Mouse (Mus musculus) megakaryocyte, embryonic 14.5 days (primary cell): ENCODE results near the gene Gm13057.

Experiments used
- FLI1 ChIP-seq: IDR thresholded peaks from 2 replicates; pipeline ENCODE4 v1.6.1; 2012; ENCODE audit warnings: low read length, inconsistent platforms, mixed read lengths
- GATA1 ChIP-seq: IDR thresholded peaks from 3 replicates; pipeline ENCODE4 v1.6.1; 2012; ENCODE audit warnings: mixed read lengths, low read length, inconsistent platforms, borderline replicate concordance

DNA sequence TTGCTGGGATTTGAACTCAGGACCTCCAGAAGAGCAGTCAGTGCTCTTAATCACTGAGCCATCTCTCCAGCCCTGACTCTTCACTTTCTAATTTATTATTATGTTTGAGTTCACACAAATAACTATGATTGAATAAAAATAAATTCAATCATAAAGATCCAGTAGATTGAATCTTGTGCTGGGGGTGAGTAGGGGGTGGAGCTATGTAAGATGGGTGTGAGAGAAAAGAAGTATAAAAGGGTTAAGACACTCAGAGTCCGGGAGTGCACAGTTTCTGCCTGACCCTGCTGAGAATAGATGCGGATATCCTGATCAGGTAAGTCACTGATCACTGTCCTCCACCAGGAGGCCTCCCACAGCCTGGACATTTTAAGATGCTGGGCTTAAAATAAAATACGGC lies 40.5 kb upstream of the Gm13057 start, which contains the start of gene Gm13043:
- TF ChIP-seq GATA1 (no peak), FLI1 (no peak)
